Mouse (Mus musculus) ES-Bruce4 (cell line): ENCODE results near the gene Cyb5r1.

Experiments used
- CTCF ChIP-seq: IDR thresholded peaks from one replicate; pipeline ENCODE4 v1.8.1; 2011; ENCODE audit warnings: low read depth, low read length
- EP300 ChIP-seq: IDR thresholded peaks from 2 replicates; pipeline ENCODE4 v1.6.1; 2011; ENCODE audit warnings: low read depth, low read length; ENCODE audit not compliant: insufficient read depth
- POLR2A ChIP-seq: IDR thresholded peaks from one replicate; pipeline ENCODE4 v1.8.1; 2011; ENCODE audit warnings: low read length; ENCODE audit not compliant: insufficient read depth

DNA sequence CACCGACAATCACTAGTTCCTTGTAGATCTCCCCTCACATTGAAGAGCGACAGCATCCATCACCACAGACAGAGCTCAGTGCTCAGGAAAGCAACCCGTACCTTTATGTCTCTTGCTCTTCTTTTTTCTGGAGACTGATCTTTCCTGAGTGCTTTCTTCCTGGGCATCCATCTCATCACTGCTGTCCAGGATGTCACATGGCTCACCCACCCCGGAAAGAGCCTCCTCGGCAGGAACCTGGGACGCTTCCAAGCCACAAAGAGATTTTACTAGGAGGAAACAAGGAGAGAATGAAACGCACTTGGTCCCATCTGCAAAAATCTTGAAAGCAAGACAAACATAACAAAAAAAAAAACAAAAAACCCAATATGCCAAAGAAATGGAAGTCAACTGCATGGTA is 44.7 kb upstream of the Cyb5r1 start:
- no peak for TF ChIP-seq POLR2A
- TF ChIP-seq CTCF, result no peak
- TF ChIP-seq EP300, result no peak
